Mouse (Mus musculus): ENCODE data around the gene Sphk2. TPM values are rescaled to one million over a fixed set of nuclear protein-coding genes. Genes with fewer than 3 reads are reported as not detected.

The Sphk2 gene
- polyA plus RNA-seq, 1 experiment = 27.7 TPM

DNA sequence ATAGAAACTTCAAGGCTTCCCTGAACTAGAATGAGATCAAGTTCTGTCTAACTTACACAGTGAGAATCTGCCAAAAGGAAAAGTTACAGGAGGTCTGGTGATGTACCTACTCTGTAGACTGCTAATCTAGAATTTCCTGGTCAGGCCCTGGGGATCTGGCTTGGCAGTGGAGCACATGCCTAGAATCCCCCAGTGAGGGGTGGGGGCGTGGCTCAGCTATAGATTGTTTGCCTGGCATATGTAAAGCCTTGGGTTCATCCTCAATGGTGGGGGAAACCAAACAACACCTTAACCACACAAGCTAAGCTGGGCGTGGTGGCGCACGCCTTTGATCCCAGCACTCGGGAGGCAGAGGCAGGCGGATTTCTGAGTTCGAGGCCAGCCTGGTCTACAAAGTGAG lies 19.9 kb downstream of the Sphk2 start:
- Histone ChIP-seq H3K27ac (ENCODE audit: insufficient read depth, low read length) (no peak overlapping the region), H3K4me3 (replicated peaks; ENCODE audit: insufficient read depth, low read depth, low read length) (no peak overlapping the region), H3K27me3 (ENCODE audit: control insufficient read depth, insufficient read depth, low read length) (no peaks in the 10 kb centered on the region), H3K4me1 (ENCODE audit: control insufficient read depth, insufficient read depth, low read length) (peaks cover 6% of the 10 kb centered on the region)
- 89% methylated on average over 7 of the region's 7 CpGs for WGBS
- DNase-seq = peak in 1 of 2 experiments; percentile 11
- TF ChIP-seq CTCF (IDR thresholded peaks at IDR 0.05; ENCODE audit: borderline replicate concordance, insufficient read depth, low read depth, low read length) = no peak
- no peak for TF ChIP-seq POLR2A (IDR thresholded peaks at IDR 0.05; ENCODE audit: borderline replicate concordance, insufficient read depth, low read length)

DNA sequence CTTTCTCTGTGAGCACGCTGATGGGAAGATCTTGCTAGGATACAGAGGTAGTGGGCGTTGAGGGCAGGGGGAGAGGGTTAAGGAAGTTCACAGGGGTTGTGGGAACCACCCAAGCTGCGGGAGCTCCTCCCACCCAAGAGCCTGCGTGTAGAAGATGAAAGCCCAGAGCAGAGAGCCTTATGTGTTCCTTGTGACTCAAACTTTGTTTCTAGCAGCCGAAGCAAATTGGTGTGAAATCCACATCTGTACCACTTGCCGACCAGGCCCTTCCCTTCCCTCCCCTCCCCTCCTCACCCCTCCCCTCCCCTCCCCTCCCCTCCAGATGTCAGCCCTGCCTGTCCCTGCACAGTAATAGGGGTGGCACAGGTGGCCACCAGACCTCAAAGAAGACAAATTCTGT lies 22.7 kb downstream of the Sphk2 start:
- peaks cover 4% of the 10 kb centered on the region for H3K4me1 ChIP-seq (ENCODE audit: control insufficient read depth, insufficient read depth, low read length)
- no peak overlapping the region for H3K27ac ChIP-seq (ENCODE audit: insufficient read depth, low read length)
- no peak overlapping the region for H3K4me3 ChIP-seq (replicated peaks; ENCODE audit: insufficient read depth, low read depth, low read length)
- WGBS = 21% methylated on average over 6 of the region's 6 CpGs
- no peaks in the 10 kb centered on the region for H3K27me3 ChIP-seq (ENCODE audit: control insufficient read depth, insufficient read depth, low read length)
- no peak for TF ChIP-seq CTCF (IDR thresholded peaks at IDR 0.05; ENCODE audit: borderline replicate concordance, insufficient read depth, low read depth, low read length)
- TF ChIP-seq POLR2A (IDR thresholded peaks at IDR 0.05; ENCODE audit: borderline replicate concordance, insufficient read depth, low read length) = no peak
- no peak for DNase-seq

GRCm38 (mm10) chr7:45693921-45694591 lies 23.7 kb downstream of the Sphk2 start, which contains the start of gene Sec1:
TSS of gene Sec1 (minus strand) at chr7:45694402.
- no peak for DNase-seq
- Histone ChIP-seq H3K27me3 (ENCODE audit: control insufficient read depth, insufficient read depth, low read length) (no peaks in the 10 kb centered on the region), H3K4me3 (replicated peaks; ENCODE audit: insufficient read depth, low read depth, low read length) (no peak within 1 kb of the TSS), H3K4me1 (ENCODE audit: control insufficient read depth, insufficient read depth, low read length) (peaks cover 4% of the 10 kb centered on the region), H3K27ac (ENCODE audit: insufficient read depth, low read length) (no peak within 1 kb of the TSS)
- TF ChIP-seq POLR2A (IDR thresholded peaks at IDR 0.05; ENCODE audit: borderline replicate concordance, insufficient read depth, low read length) = no peak
- no peak for TF ChIP-seq CTCF (IDR thresholded peaks at IDR 0.05; ENCODE audit: borderline replicate concordance, insufficient read depth, low read depth, low read length)
- WGBS = 88% methylated on average over 50 of the region's 50 CpGs

GRCm38 (mm10) chr7:45692364-45692763 lies 25.4 kb downstream of the Sphk2 start:
- no peak for DNase-seq
- whole genome bisulfite sequencing = 82% methylated on average over 2 of the region's 2 CpGs
- TF ChIP-seq CTCF (IDR thresholded peaks at IDR 0.05; ENCODE audit: borderline replicate concordance, insufficient read depth, low read depth, low read length) (no peak), POLR2A (IDR thresholded peaks at IDR 0.05; ENCODE audit: borderline replicate concordance, insufficient read depth, low read length) (no peak)

GRCm38 (mm10) chr7:45689800-45690199 lies 28.0 kb downstream of the Sphk2 start:
- Histone ChIP-seq H3K27ac (ENCODE audit: insufficient read depth, low read length) (no peak overlapping the region), H3K4me3 (replicated peaks; ENCODE audit: insufficient read depth, low read depth, low read length) (no peak overlapping the region), H3K4me1 (ENCODE audit: control insufficient read depth, insufficient read depth, low read length) (no peaks in the 10 kb centered on the region), H3K27me3 (ENCODE audit: control insufficient read depth, insufficient read depth, low read length) (no peaks in the 10 kb centered on the region)
- no peak for DNase-seq
- WGBS = 81% methylated on average over 11 of the region's 11 CpGs
- no peak for TF ChIP-seq POLR2A (IDR thresholded peaks at IDR 0.05; ENCODE audit: borderline replicate concordance, insufficient read depth, low read length)
- no peak for TF ChIP-seq CTCF (IDR thresholded peaks at IDR 0.05; ENCODE audit: borderline replicate concordance, insufficient read depth, low read depth, low read length)

More at GRCm38 (mm10) chr7:45692364-45692763, 25.4 kb downstream of the Sphk2 start:
- Histone ChIP-seq H3K4me1 (ENCODE audit: control insufficient read depth, insufficient read depth, low read length) (no peaks in the 10 kb centered on the region), H3K27me3 (ENCODE audit: control insufficient read depth, insufficient read depth, low read length) (no peaks in the 10 kb centered on the region), H3K4me3 (replicated peaks; ENCODE audit: insufficient read depth, low read depth, low read length) (no peak overlapping the region), H3K27ac (ENCODE audit: insufficient read depth, low read length) (no peak overlapping the region)

DNA sequence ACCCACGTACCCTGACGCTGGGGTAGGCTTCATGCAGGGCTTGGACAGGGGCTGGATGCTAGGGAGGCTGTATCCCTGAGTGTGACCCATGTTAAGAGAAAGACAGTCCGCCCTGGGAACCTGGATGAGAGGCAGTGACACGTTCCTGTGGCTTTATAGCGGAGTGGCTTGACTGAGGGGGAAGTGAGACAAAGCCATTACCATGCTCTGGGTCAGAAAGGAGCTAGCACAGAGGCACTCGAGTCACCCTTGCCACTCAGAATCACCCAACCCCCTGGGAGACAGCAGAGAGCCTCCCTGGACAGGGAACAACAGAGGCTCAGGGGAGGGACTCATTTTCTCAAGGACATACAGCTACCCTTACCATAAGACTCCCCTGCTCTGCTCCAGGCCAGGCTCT lies 28.7 kb downstream of the Sphk2 start:
- TF ChIP-seq CTCF (IDR thresholded peaks at IDR 0.05; ENCODE audit: borderline replicate concordance, insufficient read depth, low read depth, low read length) (no peak), POLR2A (IDR thresholded peaks at IDR 0.05; ENCODE audit: borderline replicate concordance, insufficient read depth, low read length) (no peak)
- Histone ChIP-seq H3K4me3 (replicated peaks; ENCODE audit: insufficient read depth, low read depth, low read length) (no peak overlapping the region), H3K4me1 (ENCODE audit: control insufficient read depth, insufficient read depth, low read length) (no peaks in the 10 kb centered on the region), H3K27me3 (ENCODE audit: control insufficient read depth, insufficient read depth, low read length) (no peaks in the 10 kb centered on the region), H3K27ac (ENCODE audit: insufficient read depth, low read length) (no peak overlapping the region)
- WGBS = 76% methylated on average over 6 of the region's 6 CpGs
- no peak for DNase-seq

DNA sequence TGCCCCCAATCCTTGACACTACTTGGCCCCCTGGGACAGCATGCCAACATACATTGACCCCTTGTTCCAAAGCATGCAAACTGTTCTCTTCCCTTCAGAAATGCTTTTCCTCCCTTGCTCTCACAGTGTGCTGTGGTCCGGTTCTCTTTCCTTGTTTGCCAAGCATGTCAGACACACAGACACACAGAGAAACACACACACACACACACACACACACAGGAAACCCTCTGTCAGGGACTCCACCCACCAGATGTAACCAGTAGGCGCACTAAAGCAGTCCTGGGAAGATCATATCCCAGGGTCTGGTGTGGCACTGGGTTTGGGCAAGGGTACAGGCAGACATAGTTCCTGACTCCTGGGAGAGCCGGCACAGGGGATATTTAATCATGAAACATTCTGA lies 31.0 kb downstream of the Sphk2 start:
- no peak for DNase-seq
- 59% methylated on average over 3 of the region's 3 CpGs for WGBS
- H3K27ac ChIP-seq (ENCODE audit: insufficient read depth, low read length) = no peak overlapping the region

DNA sequence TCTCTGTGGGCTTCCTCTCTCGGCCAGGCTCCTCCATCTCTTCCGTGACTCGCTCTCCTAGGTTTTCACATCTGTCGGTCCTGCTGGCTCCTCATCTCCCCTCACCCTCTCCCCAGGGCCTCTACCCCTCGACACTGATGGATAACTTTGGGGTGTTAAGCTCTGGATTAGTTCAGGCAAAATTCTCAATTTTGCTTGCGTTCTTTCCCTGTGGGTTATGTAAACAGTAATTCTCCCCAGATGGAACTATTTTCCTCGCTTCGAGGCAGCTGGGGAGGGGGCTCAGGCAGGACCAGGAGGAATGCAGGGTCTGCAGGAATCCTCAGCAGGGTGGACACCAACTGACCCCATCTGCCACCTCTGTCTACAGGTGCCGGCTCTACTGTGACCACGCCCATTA lies 32.0 kb downstream of the Sphk2 start:
- WGBS = 72% methylated on average over 10 of the region's 10 CpGs
- Histone ChIP-seq H3K27ac (ENCODE audit: insufficient read depth, low read length) (no peak overlapping the region), H3K4me3 (replicated peaks; ENCODE audit: insufficient read depth, low read depth, low read length) (no peak overlapping the region), H3K4me1 (ENCODE audit: control insufficient read depth, insufficient read depth, low read length) (peaks cover 20% of the 10 kb centered on the region), H3K27me3 (ENCODE audit: control insufficient read depth, insufficient read depth, low read length) (no peaks in the 10 kb centered on the region)
- no peak for DNase-seq
- no peak for TF ChIP-seq POLR2A (IDR thresholded peaks at IDR 0.05; ENCODE audit: borderline replicate concordance, insufficient read depth, low read length)
- no peak for TF ChIP-seq CTCF (IDR thresholded peaks at IDR 0.05; ENCODE audit: borderline replicate concordance, insufficient read depth, low read depth, low read length)

More for the DNA sequence above, 31.0 kb downstream of the Sphk2 start:
- H3K27me3 ChIP-seq (ENCODE audit: control insufficient read depth, insufficient read depth, low read length) = no peaks in the 10 kb centered on the region
- H3K4me1 ChIP-seq (ENCODE audit: control insufficient read depth, insufficient read depth, low read length) = peaks cover 11% of the 10 kb centered on the region
- H3K4me3 ChIP-seq (replicated peaks; ENCODE audit: insufficient read depth, low read depth, low read length) = no peak overlapping the region
- no peak for TF ChIP-seq CTCF (IDR thresholded peaks at IDR 0.05; ENCODE audit: borderline replicate concordance, insufficient read depth, low read depth, low read length)
- TF ChIP-seq POLR2A (IDR thresholded peaks at IDR 0.05; ENCODE audit: borderline replicate concordance, insufficient read depth, low read length) = no peak
